Mouse (Mus musculus): ENCODE measurements around the gene Mum1. TPM values are rescaled to one million over a fixed set of nuclear protein-coding genes. Genes with fewer than 3 reads are reported as not detected.
A peak's percentile ranks its signal among the peaks of the same experiment; 100 is the strongest.

The Mum1 gene
- polyA plus RNA-seq (2016; fragmentation: Nextera tagmentation; extraction: Ambion mirVana) = 50.0 and 58.8 TPM in 2 replicates

- H3K4me1 ChIP-seq = peaks cover 33% of the 10 kb centered on the region
- ATAC-seq (ENCODE audit: low FRiP score) = peak; percentile 97
Measured at GRCm38 (mm10) chr10:80226416-80227165, at the start of gene Mum1. Mum1 (plus strand) TSS chr10:80226434.

GRCm38 (mm10) chr10:80177441-80178279, 48.6 kb upstream of the Mum1 start:
- 43% methylated on average over 7 of the region's 7 CpGs for WGBS
- H3K4me2 ChIP-seq (replicated peaks) = no peak overlapping the region

More at GRCm38 (mm10) chr10:80226416-80227165, at the start of gene Mum1:
- Histone ChIP-seq H3K36me3 (peaks cover 16% of the 10 kb centered on the region), H3K9ac (peak within 1 kb of the TSS; percentile 96), H3K27me3 (no peaks in the 10 kb centered on the region), H3K27ac (peak within 1 kb of the TSS; percentile 96), H3K9me3 (replicated peaks) (no peaks in the 10 kb centered on the region), H3K4me2 (replicated peaks) (peak within 1 kb of the TSS; percentile 93), H3K4me3 (peak within 1 kb of the TSS; percentile 92)
- WGBS = under 1% methylated on average over 48 of the region's 75 CpGs

DNA sequence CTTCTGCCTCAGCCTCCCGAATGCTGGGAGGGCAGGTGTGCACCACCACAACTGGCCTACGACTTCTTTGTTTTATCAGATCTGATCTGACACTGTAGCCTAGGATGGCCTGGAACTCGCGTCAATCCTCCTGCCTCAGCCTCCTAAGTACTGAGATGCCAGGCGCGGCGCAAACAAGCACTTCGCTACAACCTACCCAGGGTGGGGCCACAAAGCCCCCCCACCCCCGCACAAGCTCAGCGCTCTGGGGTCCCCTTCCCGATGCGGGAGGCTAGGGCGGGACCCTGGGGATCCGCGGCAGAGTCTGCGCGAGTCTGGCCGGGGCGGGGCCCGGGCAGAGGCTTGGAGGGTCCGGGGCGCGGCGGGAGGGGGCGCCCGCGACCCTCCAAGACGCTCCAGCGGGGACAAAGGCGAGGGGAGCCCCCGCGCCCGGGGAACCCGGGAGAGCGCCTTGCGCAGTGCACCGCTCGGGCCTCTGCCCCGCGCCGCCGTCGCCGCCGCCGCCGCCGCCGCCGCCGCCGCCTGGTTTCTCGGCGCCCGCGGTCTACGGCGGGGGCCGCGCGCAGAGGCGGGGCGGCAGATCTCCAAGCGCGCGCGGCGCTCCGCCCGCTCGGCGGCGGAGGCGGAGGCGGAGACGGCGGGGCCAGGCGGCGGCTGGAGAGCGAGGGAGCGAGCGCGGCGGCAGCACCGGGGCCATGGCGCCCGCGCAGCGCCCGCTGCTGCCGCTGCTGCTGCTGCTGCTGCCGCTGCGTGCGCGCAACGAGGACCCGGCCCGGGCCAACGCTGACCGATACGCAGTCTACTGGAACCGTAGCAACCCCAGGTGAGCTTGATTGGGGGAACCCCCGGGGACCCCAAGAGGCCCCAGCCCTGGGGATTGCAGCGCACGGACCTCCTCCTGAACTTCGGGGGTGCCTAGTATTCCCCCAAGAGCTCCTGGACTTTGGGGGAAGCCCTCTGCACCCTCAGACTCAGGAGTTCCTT, 46.9 kb upstream of the Mum1 start, which contains the start of gene Efna2:
Gene Efna2, plus strand, starts transcription at position 415 of the 984 bp plus-strand sequence.
- Histone ChIP-seq H3K27ac (peak within 1 kb of the TSS; percentile 88), H3K27me3 (no peaks in the 10 kb centered on the region), H3K4me3 (peak within 1 kb of the TSS; percentile 79), H3K4me2 (replicated peaks) (peak within 1 kb of the TSS; percentile 90), H3K9me3 (replicated peaks) (no peaks in the 10 kb centered on the region), H3K36me3 (peaks cover 19% of the 10 kb centered on the region), H3K9ac (peak within 1 kb of the TSS; percentile 97), H3K4me1 (peaks cover 38% of the 10 kb centered on the region)
- WGBS = 1% methylated on average over 69 of the region's 106 CpGs
- ATAC-seq (ENCODE audit: low FRiP score) = peak; percentile 74

More at GRCm38 (mm10) chr10:80177441-80178279, 48.6 kb upstream of the Mum1 start:
- Histone ChIP-seq H3K36me3 (peaks cover 7% of the 10 kb centered on the region), H3K27ac (no peak overlapping the region), H3K4me1 (peaks cover 42% of the 10 kb centered on the region), H3K4me3 (no peak overlapping the region), H3K9ac (no peak overlapping the region; the same call in 1 of the 2 replicates), H3K27me3 (no peaks in the 10 kb centered on the region), H3K9me3 (replicated peaks) (no peaks in the 10 kb centered on the region)
- ATAC-seq (ENCODE audit: low FRiP score) = no peak

GRCm38 (mm10) chr10:80180288-80180687, 45.9 kb upstream of the Mum1 start:
- peaks cover 19% of the 10 kb centered on the region for H3K36me3 ChIP-seq
- peak overlapping the region; percentile 90 for H3K4me2 ChIP-seq (replicated peaks)
- H3K4me3 ChIP-seq = peak overlapping the region; percentile 79
- ATAC-seq (ENCODE audit: low FRiP score) = no peak
- no peaks in the 10 kb centered on the region for H3K27me3 ChIP-seq
- peak overlapping the region; percentile 97 for H3K9ac ChIP-seq
- 50% methylated on average over 6 of the region's 6 CpGs for WGBS
- 0 out of 2 replicates have a peak overlapping the region, but pooled peaks have one; percentile 17 for H3K27ac ChIP-seq
- H3K4me1 ChIP-seq = peaks cover 43% of the 10 kb centered on the region
- H3K9me3 ChIP-seq (replicated peaks) = no peaks in the 10 kb centered on the region

GRCm38 (mm10) chr10:80180823-80181222, 45.4 kb upstream of the Mum1 start:
- no peaks in the 10 kb centered on the region for H3K27me3 ChIP-seq
- H3K36me3 ChIP-seq = peaks cover 19% of the 10 kb centered on the region
- peak overlapping the region; percentile 79 for H3K4me3 ChIP-seq
- H3K4me2 ChIP-seq (replicated peaks) = peak overlapping the region; percentile 90
- peak overlapping the region; percentile 97 for H3K9ac ChIP-seq
- H3K9me3 ChIP-seq (replicated peaks) = no peaks in the 10 kb centered on the region
- peaks cover 45% of the 10 kb centered on the region for H3K4me1 ChIP-seq
- ATAC-seq (ENCODE audit: low FRiP score) = no peak
- 39% methylated on average over 5 of the region's 5 CpGs for whole genome bisulfite sequencing
- peak overlapping the region; percentile 17; the same call in 1 of the 2 replicates for H3K27ac ChIP-seq

GRCm38 (mm10) chr10:80182547-80182946, 43.7 kb upstream of the Mum1 start:
- Histone ChIP-seq H3K9me3 (replicated peaks) (no peaks in the 10 kb centered on the region), H3K27me3 (0 out of 2 replicates have a peak, but pooled peaks cover 2% of the 10 kb centered on the region), H3K27ac (no peak overlapping the region), H3K9ac (0 out of 2 replicates have a peak overlapping the region, but pooled peaks have one; percentile 97), H3K4me1 (peaks cover 42% of the 10 kb centered on the region), H3K4me3 (no peak overlapping the region), H3K4me2 (replicated peaks) (no peak overlapping the region), H3K36me3 (peaks cover 30% of the 10 kb centered on the region)
- 91% methylated on average over 7 of the region's 7 CpGs for WGBS
- no peak for ATAC-seq (ENCODE audit: low FRiP score)

GRCm38 (mm10) chr10:80186649-80187048, 39.6 kb upstream of the Mum1 start:
- ATAC-seq (ENCODE audit: low FRiP score) = no peak
- Histone ChIP-seq H3K4me2 (replicated peaks) (no peak overlapping the region), H3K27me3 (peaks cover 13% of the 10 kb centered on the region), H3K9ac (no peak overlapping the region), H3K9me3 (replicated peaks) (no peaks in the 10 kb centered on the region), H3K27ac (no peak overlapping the region), H3K4me3 (no peak overlapping the region), H3K36me3 (peaks cover 47% of the 10 kb centered on the region), H3K4me1 (peaks cover 42% of the 10 kb centered on the region)
- WGBS = 40% methylated on average over 27 of the region's 27 CpGs

DNA sequence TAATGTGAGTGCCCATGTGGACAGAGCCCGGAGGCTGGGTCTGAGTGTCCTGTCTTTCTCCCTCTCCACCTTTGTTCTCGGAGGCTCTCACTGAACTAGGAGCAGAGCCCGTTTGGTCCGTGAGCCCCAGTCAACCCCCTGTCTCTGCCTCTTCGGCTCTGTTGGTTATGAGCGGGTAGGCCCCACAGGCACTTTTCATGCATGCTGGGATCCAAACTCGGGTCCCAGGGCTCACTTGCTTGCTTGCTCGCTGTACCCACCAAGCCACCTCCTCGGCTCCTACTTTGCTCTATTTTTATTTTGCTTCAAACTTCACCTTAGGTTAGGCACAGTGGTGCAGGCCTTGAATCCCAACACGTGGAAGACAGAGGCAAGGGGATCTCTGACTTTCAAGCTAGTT, 38.5 kb upstream of the Mum1 start:
- 87% methylated on average over 10 of the region's 10 CpGs for WGBS
- H3K9me3 ChIP-seq (replicated peaks) = no peaks in the 10 kb centered on the region
- no peak overlapping the region for H3K27ac ChIP-seq
- H3K27me3 ChIP-seq = peaks cover 21% of the 10 kb centered on the region
- H3K4me1 ChIP-seq = peaks cover 34% of the 10 kb centered on the region
- no peak for ATAC-seq (ENCODE audit: low FRiP score)
- H3K4me2 ChIP-seq (replicated peaks) = no peak overlapping the region
- H3K4me3 ChIP-seq = no peak overlapping the region
- peaks cover 40% of the 10 kb centered on the region for H3K36me3 ChIP-seq
- no peak overlapping the region for H3K9ac ChIP-seq

DNA sequence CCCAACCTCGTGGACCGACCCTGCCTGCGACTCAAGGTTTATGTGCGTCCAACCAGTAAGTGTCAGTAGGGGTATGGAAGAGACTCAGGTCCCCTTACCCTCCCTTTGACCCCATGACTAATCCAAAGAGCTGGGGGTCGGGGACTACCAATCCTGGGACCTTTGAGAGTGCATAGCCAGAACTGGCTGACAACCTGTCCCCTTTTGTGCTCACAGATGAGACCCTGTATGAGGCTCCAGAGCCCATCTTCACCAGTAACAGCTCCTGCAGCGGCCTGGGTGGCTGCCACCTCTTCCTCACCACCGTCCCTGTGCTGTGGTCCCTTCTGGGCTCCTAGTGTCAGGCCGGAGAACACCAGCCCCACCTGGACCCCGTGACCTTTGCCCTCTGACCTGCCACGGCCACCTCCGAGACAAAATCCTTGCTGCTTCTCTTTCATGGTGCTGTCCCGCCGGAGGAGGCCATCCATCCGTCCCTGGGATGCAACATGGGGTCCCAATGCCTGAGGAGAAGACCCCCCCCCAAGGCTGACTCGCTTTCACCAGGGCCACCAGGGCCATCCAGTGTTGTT, 37.7 kb upstream of the Mum1 start:
- H3K4me3 ChIP-seq = no peak overlapping the region
- peaks cover 34% of the 10 kb centered on the region for H3K4me1 ChIP-seq
- no peaks in the 10 kb centered on the region for H3K9me3 ChIP-seq (replicated peaks)
- no peak for ATAC-seq (ENCODE audit: low FRiP score)
- no peak overlapping the region for H3K4me2 ChIP-seq (replicated peaks)
- H3K27me3 ChIP-seq = peaks cover 21% of the 10 kb centered on the region
- WGBS = 64% methylated on average over 15 of the region's 15 CpGs
- H3K36me3 ChIP-seq = peaks cover 32% of the 10 kb centered on the region
- no peak overlapping the region for H3K9ac ChIP-seq
- H3K27ac ChIP-seq = no peak overlapping the region

DNA sequence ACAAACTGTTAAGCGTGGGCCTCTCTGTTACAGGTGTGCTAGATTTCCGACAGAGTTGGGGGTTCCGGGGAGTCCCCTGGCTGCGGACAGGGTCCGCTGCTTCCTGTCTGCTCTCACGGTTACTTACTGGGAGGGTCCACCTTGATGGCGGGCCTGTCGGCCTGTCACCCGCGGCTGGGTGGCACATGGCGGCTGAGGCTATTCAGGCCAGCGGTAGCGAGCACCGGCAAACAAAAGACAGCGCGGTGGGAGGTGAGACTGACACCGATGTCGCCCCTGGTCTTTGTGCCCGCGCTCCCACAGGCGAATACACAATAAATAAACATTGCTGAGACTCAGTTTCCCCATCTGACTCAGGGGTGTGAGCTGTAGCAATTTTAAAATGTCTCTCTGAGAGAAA, 36.2 kb upstream of the Mum1 start:
- Histone ChIP-seq H3K9ac (peak overlapping the region; percentile 75), H3K4me1 (peaks cover 42% of the 10 kb centered on the region), H3K9me3 (replicated peaks) (no peaks in the 10 kb centered on the region), H3K4me2 (replicated peaks) (peak overlapping the region; percentile 64), H3K27ac (peak overlapping the region; percentile 79), H3K4me3 (peak overlapping the region; percentile 37), H3K36me3 (peaks cover 28% of the 10 kb centered on the region), H3K27me3 (peaks cover 21% of the 10 kb centered on the region)
- 6% methylated on average over 21 of the region's 21 CpGs for WGBS
- ATAC-seq (ENCODE audit: low FRiP score) = no peak; the same call in 1 of the 2 replicates

DNA sequence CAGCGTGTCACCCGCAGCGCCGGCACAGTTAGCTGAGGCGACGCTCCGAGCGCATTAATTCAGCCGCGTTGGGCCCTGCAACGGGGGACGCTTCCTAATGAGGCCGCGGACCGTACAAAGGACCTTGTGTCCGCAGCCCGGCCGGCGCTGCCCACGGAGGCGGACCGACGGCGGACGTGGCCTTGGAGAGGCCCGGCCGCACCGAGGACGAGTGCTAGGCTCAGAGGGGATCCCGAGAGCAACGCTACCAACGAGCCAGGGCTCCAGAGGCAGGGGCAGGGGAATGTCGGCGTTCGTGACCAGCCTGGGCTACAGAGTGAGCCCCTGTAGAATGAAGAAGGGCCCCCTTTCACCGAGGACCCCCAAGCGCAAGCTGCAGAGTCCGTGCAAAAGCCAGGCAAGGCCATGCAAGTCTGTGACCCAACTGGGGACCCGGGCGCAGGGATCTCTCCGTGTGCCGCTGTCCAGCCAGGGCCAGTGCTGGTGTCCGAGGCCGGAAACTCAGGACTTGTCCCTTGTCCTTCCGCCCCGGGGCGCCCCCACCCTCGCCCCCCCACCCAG, 35.7 kb upstream of the Mum1 start:
- Histone ChIP-seq H3K4me3 (peak overlapping the region; percentile 37), H3K4me2 (replicated peaks) (peak overlapping the region; percentile 64), H3K27me3 (peaks cover 21% of the 10 kb centered on the region), H3K9ac (peak overlapping the region; percentile 75), H3K9me3 (replicated peaks) (no peaks in the 10 kb centered on the region), H3K36me3 (peaks cover 28% of the 10 kb centered on the region), H3K27ac (peak overlapping the region; percentile 79), H3K4me1 (peaks cover 36% of the 10 kb centered on the region)
- WGBS = under 1% methylated on average over 47 of the region's 48 CpGs
- peak; percentile 65 for ATAC-seq (ENCODE audit: low FRiP score)
